Mouse (Mus musculus) heart, adult 9 months (tissue): ENCODE results near the gene Mob2.

Source experiments
- DNase-seq, 2 experiments: peaks; one replicate each; pipeline ENCODE4 v3.0.0; 2022; ENCODE audit warnings: low spot score in 2 of 2

Mob2 gene

DNA sequence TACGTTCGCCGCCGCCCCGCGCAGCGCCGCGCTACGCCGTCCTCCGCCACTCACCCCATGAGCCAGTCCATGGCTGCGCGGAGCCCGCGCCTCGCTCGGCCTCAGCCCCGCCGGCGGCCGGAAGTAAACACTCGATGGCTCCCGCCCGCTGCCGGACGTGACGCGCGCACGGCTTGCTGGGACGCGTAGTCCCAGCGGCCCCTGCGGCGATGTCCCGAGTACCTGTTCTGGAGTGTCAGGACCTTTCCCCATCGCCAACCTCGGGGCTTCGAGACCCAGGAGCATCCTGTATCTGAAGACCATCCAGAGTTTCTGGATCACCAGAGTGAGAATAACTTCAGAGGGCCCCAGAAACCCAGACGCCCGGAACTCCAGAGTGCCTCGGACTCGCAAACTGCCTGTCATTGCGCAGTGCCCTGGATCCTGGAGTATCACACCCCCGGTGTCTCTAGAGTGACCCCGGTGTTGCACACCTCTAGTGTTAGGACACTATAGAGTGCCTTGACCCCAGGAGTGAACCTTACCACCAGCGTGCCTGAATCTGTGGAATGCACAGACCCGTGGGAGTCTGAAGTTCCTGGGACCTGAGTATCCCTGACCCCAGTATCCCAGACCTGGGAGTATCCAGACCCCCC lies at the start of gene Mob2:
Gene Mob2 (minus strand): TSS at position 135 of the 635 bp plus-strand sequence.
- DNase-seq, result peak; percentile 91 to 93

DNA sequence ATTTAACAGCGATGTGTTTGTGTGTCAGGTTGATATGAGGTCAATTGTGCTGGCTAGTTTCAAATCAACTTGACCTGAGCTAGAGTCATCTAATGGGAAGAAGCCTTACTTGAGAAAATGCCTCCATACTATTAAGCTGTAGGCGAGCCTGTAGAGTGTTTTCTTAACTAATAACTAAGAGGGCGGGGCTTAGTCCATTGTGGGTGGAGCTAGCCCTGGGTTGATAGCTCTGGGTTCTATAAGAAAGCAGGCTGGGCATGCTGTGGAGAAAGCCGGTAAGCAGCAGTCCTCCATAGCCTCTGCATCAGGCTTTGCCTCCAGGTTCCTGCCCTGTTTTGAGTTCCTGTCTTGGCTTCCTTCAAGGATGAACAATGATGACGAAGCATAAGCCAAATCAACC lies 43.9 kb upstream of the Mob2 start:
- DNase-seq, result no peak

DNA sequence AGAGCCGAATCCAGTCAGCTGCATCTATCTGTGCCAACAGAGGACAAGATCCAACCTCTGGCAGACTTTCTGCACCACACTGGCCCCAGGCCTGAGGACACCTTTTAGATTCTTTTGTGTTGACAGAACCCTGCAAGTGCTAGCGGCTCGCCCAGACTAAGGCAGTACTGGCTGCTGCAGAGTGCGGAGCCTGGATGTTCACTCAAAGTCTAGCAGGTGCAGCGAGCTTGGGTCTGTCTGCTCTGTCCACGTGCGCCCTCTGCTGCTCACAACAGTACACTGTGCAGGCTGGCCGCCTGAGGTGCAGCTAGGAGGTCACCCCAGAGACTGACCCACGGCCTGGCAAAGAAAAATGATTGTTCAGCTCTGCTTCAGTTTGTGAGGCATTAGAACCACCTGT lies 36.9 kb upstream of the Mob2 start:
- DNase-seq, result peak; percentile 61 to 79

DNA sequence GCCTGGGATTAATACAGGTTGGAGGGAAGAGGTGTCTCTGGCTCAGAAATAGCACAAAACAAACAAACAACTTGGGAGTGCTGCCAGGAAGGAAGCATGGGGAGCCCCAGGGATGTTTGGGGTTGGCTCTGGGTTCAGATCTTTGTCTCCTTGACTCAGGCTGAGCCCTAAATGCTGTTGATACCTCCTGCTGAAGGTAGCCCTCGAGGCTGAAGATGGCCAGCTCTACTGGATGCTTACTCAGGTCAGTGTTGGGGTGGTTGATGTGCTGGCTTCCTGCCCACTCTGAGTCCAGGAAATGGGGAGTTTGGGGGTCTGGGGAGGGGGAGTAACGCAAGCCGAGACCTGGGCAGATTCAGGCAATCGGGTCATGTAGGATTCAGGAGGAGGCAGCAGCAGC lies 35.8 kb upstream of the Mob2 start:
- no peak for DNase-seq

DNA sequence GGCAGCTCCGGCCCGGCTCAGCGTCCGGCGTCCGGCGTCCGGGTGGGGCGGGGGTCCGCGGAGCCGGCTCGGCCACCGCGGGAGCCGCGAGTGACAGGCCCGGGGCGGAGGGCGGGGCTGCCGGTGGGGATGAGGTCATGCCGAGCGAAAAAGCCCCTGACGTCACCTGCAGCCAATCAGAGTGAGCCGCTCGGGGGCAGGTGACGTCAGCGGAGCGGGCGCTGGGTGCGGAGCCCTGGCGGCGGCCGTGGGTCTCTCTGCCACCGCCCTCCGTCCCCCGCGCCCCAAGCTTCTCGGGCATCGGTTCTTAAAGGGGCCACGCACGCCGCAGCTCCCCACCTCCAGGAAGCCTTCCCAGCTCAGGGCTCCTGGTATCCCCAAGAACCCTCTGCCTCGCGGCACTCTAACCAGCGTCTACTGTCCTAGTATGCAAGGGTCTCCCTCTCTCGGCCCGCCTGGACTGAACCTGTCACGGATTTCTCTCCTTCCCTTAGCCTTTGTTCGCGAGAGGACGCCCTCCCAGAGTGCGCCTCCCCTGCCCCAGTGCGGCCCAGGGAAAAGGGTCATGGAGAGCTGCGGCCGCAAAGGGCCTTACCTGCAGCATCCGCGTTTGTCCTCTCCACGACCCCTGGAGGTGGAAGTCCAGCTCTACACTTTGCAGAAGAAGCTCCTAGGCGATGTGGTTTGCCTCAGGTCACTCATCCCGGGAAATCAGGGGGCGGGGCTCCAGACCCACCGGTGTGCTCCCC lies 34.5 kb upstream of the Mob2 start, which contains the start of gene Dusp8:
Gene Dusp8 (minus strand): TSS at position 661 of the 749 bp plus-strand sequence.
- peak; percentile 93 to 95 for DNase-seq

DNA sequence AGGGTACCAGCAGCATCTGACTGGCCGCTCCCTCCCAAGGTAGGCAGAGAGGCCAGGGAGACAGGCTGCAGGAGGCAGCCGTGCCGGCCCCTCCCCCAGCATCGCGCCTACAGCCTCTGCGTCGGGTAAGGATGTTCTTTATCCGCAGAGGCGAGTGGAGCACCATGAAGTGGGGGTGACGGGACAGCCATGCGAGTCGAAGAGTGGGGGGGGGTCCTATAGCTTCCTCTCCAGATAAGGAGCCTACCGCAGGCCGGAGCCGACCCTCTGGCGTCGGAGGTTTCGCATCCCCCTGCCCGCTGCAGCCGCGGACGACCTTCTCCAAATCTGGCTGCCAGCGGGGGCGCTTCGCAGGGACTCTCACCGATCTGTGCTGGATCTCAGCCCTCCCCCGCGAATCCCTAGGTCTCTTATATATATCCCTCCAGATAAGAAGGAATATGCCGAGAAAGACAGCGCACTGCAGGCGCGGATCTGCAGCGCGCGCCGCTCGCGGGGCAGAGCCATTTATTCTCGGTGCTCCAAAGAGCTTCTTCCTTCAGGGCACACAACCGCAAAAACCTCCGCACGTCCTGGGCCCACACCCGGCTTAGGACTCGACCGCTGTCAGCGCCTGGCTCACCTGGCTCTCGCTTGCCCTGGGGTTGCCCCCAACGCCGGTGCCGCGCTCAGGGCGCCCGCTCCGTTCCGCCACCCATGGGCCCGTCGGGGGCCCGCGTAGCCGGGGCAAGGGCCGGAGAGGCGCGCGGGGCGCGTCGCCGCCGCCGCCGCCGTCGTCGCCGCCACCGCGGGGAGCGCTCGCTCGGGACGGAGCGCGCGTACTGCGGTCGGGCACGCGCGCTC lies 33.7 kb upstream of the Mob2 start:
- DNase-seq, result no peak

DNA sequence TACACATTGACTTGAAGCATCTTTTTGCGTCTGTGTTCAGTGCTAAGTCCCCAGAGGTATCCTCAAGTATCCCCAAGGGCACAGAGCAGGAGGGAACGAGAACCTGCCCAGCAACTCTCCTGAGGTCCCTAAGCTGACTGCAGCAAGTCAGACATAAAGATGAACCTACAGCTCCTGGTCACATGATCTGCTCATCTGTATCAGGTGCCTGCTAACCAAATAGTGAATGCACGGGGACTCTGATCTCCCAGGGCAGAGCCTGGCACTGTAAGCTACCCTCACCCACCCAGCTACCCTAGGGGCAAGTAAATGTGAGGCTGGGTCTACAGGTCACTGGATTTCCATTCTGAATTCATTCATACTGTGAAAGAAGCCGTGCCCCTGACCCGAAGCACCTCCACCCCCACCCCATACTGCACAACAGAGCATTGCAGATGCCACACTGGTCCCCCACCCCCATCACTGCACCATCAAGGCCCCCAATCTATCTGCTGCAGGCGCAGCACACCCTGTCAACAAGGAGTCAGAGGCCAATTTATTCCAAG lies 32.9 kb upstream of the Mob2 start:
- DNase-seq, result no peak

DNA sequence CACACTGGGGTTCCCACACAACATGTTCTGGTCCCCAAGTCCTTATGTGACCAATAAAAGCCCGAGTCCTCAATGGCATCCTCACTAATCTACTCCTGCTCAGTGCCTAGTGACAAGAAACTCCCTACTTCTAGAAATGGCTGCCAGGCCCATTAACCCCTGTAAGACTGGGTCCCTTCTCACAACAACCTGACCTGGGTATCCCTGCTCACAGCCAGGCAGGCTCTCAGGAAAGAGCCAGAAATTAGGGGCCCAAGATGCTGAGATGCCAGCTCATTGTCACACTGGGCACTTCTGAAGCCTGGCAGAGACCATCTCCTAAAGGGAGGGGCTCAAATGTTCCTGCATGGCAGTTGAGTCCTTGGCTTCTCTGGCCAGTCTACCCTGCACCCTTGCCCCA lies 32.1 kb upstream of the Mob2 start:
- DNase-seq, result no peak

DNA sequence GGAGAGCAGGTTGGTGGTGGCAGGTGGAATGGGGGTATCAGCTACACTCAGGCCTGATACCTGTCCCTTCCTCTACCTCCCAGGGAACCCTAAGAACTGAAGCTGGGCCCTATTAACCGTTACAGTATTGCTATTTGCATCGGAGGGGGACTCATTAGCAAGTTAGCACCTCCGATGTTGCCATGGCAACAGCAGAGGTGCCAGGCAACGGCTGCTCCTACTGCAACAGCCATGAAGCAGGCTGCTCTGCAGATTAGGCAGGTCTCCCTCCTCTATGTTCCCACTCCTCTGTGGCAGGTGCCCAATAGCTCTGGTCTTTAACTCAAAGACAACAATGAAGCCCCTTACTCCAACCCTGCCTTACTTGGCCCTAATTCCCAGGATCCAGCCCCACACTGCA lies 31.0 kb upstream of the Mob2 start:
- DNase-seq, result no peak

DNA sequence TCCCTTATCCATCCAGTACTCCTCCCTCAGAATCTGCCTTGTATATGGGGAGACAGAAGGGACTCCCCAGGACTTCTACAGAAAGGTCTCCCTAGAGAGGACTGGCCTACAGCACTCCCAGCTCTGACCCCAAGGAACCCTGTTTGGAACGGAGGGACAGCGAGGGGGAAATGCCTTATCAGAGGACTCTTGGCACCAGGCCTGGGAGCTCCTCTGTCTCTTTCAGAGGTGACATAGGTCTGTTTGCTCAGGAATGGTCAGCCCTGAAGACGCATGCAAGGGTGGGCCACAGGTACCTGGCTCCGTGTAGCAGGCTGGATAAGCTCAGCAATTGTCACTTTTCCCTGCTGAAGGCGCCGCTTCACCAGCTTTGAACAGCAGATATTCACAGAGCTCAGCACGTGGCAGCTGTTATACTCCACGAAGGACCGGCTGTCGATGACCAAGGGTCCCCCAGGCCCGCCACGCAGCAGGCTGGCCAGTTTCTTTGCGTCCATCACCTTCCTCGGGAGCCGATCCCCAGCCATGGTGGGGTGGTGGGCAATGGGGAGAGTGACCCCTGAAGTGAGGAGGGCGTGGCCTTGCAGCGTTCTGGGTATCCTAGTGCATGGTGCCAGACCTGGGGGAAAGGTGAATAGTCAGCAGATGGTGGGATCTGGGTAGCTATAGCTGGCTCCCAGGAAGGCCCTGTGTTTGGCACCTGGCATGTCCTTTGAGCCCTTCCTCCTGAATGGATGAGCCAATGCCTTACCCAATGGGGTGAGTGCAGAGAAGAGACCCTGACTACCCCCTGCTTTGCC lies 29.0 kb upstream of the Mob2 start:
- DNase-seq, result no peak

DNA sequence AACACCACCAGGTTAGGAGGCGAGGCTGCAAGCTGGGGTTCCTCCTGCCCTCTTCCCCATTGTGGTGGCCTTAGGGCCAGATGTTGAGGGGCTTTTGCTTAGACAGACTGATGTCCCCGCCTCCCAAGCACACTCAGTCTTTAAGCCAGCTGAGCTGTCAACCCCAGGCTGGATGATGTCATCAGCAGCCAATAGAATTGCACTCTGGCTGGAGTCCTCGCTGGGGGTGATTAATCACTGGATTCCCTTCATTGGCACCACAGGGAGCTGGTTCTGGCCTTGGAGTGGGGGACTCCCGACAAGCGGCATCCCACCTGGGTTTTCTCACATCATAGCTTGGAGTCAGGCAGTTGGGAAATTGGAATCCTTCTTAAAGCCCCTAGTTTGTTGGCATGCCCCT lies 28.0 kb upstream of the Mob2 start:
- DNase-seq, result no peak

DNA sequence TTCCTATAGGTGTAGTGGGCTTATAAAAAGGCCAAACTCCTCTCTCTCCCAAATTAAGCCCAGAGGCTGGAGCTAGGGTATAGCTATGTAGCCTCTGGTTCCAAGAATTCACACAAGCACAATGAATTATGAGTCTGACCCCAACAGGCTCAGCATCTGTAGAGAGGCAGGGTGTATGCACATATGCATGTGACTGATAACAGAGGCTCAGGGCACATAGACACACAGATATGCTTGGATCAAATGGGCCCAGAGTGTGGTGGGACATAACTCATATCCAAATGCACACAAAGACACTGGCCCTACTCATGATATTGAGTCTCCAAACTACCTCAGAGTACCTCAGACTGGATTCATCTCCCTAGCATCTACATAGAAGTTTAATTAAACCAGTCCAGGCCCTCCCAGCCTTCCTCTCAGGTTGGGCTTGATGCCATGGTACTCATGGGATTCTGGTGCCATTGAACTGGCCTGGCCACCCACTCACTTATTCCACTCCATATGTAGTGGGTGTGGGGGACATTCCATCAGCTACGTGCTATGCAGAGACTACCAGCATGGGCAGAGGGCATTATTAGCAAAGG lies 26.3 kb upstream of the Mob2 start:
- no peak for DNase-seq

DNA sequence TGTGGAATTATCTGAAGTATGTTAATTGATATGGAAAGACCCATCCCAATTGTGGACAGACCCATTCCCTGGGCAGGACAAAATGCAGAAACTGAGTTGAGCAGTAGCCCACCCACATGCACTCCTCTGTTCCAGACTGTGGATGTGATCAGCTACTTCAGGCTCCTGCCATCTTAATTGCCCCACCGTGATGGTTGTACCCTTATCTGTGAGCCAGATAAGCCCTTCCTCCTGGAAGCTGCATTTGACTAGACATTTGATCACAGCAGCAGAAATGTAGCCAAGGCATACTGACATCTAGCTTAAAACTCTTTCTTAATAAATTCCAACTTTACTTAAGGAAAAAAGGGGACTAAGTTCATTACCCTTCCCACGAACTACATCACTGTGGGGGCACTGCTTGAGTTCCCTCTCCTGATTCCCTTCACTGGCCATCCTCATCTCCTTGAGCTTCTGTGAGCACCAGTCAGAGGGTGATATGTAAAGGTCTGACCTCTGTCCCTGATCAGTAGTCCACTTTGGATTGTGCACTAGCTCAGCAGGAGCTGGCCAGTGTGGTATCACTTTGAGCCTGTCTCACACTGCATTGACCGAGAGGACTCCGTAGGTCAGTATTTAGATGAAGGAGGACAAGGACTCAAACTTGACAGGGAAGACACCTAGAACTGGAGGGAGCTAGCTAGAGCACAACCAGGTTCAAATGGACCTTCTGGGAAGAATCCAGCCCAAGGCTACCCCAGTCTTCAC lies 25.5 kb upstream of the Mob2 start:
- no peak for DNase-seq

DNA sequence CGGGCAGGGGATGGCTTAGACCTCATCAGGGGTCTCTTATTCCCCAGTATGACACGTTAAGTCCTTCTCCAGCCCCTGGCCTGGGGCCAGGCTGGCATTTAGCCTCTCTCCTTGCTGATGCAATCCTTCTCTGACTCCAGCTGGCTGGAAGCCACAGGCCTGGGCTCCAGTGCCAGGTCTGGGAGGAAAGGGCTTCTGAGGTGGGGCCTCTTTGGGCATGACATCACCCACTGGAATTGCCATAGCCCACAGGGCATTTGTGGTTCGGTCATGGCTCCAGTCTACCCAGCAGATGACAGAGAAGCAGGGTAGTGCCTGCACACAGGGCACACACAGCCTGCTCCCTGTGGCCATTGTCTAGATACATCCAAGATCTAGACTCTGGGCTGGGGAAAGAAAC lies 24.0 kb upstream of the Mob2 start:
- DNase-seq, result peak; percentile 66 to 85

DNA sequence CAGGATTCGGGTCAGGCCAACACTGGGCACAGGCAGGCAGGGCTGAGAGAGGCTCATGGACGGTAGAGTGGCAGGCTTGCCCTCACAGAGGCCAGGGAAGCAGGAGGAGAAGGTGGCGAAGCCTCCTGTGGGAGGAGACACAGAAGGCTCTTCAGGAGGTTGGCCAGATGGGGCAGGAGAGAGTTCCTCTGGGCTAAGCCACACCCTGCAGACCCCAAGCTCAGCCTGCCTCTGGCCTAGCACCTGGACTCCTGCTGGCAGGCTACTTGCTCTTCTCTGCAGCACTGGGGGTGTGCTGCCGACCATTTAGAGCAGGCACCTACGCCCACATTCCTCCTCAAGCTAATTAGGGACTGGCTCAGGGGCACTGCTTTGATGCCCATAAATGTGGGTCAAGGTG lies 23.5 kb upstream of the Mob2 start:
- DNase-seq, result no peak

DNA sequence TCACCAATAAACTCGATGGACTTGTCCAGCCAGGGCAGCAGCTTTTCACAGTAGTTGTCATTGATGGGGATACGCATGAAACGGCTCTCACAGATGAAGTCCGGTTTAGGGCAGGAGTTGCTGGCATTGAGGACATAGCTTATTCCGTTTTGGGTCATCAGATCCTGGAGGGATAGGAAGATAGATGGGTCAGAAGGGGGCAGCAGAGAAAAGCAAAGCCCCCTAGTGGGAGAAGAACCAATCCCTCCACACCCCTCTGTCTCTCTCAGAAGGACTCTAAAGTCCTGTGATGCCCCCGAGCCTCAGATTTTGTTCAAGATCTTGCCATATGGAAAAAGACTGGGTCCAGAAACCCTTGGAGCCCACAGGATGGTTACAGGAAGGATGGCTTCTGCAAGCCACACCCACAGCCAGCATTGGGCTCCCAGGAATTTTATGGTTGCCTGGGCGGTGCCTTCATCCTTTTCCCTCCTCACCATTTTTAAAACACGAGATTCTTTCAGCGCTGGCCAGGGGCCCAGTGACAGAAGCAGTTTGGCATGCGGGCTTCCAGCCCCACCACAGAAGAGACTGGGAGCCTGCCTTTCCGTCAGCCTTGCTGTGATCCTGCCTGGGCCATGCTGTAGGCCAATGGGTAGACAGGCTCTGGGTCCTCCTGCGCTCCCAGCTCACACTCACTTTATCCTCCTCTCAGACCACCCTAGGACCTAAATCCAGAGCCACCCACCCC lies 22.9 kb upstream of the Mob2 start:
- peak; percentile 71 to 82 for DNase-seq

DNA sequence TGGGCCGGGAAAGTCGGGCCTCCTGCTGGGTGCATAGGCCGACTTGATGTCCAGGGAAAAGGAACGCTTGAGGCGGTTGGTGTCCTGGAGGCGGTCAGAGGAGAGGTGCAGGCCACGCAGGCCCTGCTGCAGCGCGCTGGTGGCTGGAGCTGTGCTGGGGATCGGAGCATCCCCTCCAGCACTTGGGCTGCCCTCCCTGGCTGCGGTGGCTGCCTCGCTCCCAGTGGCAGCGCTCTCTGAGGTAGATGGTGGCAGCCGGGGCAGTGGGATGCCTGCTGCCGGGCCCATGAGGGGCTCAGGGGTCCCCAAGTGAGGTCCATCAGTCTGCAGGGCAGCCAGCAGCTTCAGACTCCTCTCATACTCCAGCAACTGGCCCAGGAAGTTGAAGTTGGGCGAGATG lies 21.7 kb upstream of the Mob2 start:
- no peak for DNase-seq

DNA sequence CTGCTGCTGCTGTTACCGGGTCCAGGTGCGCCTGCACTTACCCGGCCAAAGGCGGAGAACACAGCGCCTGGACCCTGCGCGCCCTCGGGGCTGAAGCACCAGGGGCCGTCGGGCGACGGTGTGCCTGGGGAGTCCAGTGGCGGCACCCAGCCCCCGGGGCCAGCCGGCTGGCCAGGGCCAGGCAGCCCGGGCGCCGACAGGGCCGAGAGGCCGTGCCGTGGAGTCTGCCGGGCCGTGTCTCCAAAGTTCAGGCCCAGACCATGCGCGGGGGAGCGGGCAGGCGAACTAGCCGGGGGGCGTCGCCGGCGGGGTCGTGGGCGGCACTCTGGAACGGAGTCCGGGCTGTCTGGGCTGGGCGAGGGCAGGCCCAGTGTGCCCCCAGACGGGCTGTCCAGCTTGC lies 21.3 kb upstream of the Mob2 start:
- no peak for DNase-seq

DNA sequence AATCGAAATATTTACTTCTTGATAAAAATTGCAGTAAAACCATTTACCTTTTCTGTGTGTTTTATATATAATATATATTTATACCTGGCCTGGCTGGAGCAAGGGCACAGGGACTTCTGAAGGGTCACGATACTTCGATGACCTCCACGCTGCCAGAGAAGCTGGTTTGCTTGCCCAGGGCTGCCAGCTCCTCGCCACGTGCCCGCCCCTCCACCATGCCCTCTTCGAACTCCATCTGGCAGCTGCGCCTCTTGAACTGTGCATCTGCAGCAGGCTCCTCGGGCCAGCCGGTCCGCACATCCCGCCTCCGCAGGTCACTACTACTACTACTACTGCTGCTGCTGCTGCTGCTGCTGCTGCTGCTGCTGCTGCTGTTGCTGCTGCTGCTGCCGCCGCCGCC lies 20.9 kb upstream of the Mob2 start:
- no peak for DNase-seq

DNA sequence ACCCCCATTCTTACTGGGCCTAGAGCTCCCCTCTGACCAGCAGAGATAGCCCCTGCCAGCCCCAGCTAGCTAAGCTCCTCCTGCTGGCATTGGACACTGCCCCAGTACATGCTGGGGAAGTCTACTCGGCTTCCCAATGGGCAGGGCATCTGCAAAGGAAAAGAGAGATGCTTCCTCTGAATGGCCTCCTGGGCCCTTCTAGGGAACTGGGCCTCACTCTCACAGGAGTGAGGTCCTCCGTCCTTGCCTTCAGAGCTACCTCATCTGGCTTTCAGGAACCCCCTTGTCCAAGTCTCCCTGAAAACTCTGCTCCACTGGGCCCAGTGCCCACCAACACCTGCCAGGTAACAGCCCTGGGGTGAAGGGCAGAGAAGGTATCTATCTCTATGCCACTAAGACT lies 20.0 kb upstream of the Mob2 start:
- DNase-seq, result no peak
